Mouse (Mus musculus): ENCODE measurements at regions not wholly inside any gene's neighbourhood (a gene's known extent, or its start where the extent isn't known, plus 50 kb on each side); places are given as distances from the start of the nearest gene placed in this dataset.

DNA sequence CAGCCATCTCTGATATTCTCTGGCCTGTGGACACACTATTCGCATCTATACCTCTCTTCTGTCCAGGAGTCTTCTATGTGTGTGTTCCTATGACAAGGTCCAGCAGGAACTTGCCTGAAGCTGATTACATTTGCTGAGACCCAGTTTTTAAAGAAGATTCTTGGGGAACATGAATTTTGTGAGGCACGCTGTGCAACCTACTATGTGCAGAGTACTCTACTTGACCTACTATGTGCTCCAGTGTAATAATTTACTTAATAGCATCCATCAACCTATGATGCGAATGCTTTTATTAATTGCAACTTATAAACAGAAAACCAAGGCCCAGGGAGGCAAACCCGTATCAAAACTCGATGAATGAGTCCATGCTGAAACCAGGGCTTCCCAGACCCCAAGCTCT lies 231.4 kb downstream of the Tex36 start:
- 96% methylated on average over 5 of the region's 5 CpGs for WGBS
- Histone ChIP-seq H3K9me3 (ENCODE audit: control insufficient read depth, low read length) (no peaks in the 10 kb centered on the region), H3K27ac (no peak overlapping the region), H3K9ac (no peak overlapping the region), H3K4me2 (replicated peaks) (no peak overlapping the region), H3K4me1 (replicated peaks; ENCODE audit: control insufficient read depth, insufficient read depth, low read length) (no peaks in the 10 kb centered on the region), H3K36me3 (replicated peaks; ENCODE audit: control insufficient read depth, insufficient read depth) (no peaks in the 10 kb centered on the region), H3K27me3 (ENCODE audit: control insufficient read depth, insufficient read depth, low read length) (no peaks in the 10 kb centered on the region), H3K4me3 (replicated peaks; ENCODE audit: low read length) (no peak overlapping the region)
- no peak for ATAC-seq (ENCODE audit: low FRiP score)
- DNase-seq (ENCODE audit: low spot score), result no peak

DNA sequence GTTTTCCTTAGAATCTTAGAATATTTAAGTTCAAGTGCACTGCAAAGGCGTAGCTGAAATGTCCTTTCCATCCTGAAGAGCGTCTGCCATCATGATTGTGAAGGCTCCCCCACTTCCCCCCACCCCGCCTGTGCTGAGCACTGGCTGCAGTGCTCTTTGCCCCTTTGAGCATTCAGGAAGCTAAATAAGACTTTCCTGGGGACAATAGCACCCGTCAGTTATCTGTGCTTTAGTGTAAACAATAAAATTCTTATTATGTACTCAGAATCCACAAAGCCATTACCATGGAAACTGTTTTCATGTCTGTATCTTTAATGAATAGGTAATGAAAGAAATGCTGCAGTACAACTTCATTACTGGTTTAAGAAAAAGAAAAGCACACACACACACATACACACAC lies 237.4 kb downstream of the Tex36 start:
- H3K4me2 ChIP-seq (replicated peaks), result no peak overlapping the region
- H3K4me1 ChIP-seq (replicated peaks; ENCODE audit: control insufficient read depth, insufficient read depth, low read length), result no peaks in the 10 kb centered on the region; the same call in 1 of the 2 replicates
- ATAC-seq (ENCODE audit: low FRiP score) (no peak), DNase-seq (ENCODE audit: low spot score) (no peak)
- 24% methylated on average over 4 of the region's 4 CpGs for WGBS
- H3K4me3 ChIP-seq (replicated peaks; ENCODE audit: low read length), result no peak overlapping the region
- H3K9me3 ChIP-seq (ENCODE audit: control insufficient read depth, low read length), result no peaks in the 10 kb centered on the region
- no peak overlapping the region for H3K9ac ChIP-seq
- H3K27ac ChIP-seq, result no peak overlapping the region
- H3K27me3 ChIP-seq (ENCODE audit: control insufficient read depth, insufficient read depth, low read length), result no peaks in the 10 kb centered on the region
- H3K36me3 ChIP-seq (replicated peaks; ENCODE audit: control insufficient read depth, insufficient read depth), result no peaks in the 10 kb centered on the region

DNA sequence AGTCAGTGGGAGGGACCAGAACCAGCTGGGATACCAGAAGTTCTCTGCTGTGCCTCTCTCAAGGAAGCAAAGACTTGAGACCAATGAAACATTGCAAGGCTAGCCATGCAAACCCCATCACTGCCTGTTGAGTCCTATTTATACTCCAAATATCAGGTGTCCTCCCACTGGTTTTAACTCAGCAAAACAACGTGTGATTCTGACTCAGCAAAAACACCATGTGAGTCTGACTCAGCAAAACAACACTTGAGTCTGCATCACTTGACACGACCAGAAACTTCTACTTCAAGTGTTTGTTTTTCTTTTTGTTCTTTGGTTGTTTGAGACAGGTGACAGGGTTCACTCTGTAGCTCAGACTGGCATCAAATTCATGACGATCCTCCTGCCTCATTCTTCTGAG lies 204.6 kb upstream of the Ctbp2 start:
- DNase-seq (ENCODE audit: low spot score), result no peak
- Histone ChIP-seq H3K9me3 (ENCODE audit: control insufficient read depth, low read length) (no peaks in the 10 kb centered on the region; the same call in 1 of the 2 replicates), H3K36me3 (replicated peaks; ENCODE audit: control insufficient read depth, insufficient read depth) (no peaks in the 10 kb centered on the region), H3K4me3 (replicated peaks; ENCODE audit: low read length) (no peak overlapping the region), H3K4me2 (replicated peaks) (no peak overlapping the region), H3K27ac (no peak overlapping the region), H3K27me3 (ENCODE audit: control insufficient read depth, insufficient read depth, low read length) (no peaks in the 10 kb centered on the region), H3K9ac (no peak overlapping the region), H3K4me1 (replicated peaks; ENCODE audit: control insufficient read depth, insufficient read depth, low read length) (no peaks in the 10 kb centered on the region)
- WGBS, result 72% methylated on average over 3 of the region's 3 CpGs
- ATAC-seq (ENCODE audit: low FRiP score), result no peak

DNA sequence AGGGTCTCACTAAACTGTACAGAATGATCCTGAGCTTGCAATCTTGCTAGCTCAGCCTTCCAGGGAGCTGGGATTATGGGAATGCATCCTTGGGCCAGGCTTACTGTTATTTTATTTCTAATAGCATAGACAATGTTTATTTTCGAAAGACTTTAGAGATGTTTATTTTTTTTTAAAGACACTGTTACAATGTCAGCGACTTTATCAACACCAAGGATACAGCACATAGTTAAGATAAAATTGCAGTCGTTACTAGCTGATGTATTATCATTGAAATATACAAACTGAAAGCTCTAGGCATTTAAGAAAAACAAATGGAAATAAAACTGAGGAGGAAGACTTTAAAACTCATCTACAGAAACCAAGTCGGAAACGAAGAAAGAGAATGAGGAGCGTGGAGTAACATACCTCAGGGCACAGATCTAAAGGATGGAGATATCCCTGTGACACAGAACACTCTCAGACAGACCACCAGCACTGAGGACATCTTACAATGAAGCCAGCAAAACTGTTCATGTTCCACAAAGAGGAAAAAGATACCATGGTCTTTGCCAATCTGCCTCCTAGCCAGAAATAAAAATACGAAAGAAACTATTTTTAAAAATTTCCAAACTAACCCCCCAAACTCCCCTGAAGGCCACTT lies 201.5 kb upstream of the Ctbp2 start:
- H3K4me2 ChIP-seq (replicated peaks), result no peak overlapping the region
- no peaks in the 10 kb centered on the region; the same call in 1 of the 2 replicates for H3K9me3 ChIP-seq (ENCODE audit: control insufficient read depth, low read length)
- H3K4me1 ChIP-seq (replicated peaks; ENCODE audit: control insufficient read depth, insufficient read depth, low read length), result no peaks in the 10 kb centered on the region
- WGBS, result 88% methylated on average over 7 of the region's 7 CpGs
- no peak for ATAC-seq (ENCODE audit: low FRiP score)
- H3K36me3 ChIP-seq (replicated peaks; ENCODE audit: control insufficient read depth, insufficient read depth), result no peaks in the 10 kb centered on the region
- no peak overlapping the region for H3K9ac ChIP-seq
- no peak for DNase-seq (ENCODE audit: low spot score)
- H3K27ac ChIP-seq, result no peak overlapping the region
- no peaks in the 10 kb centered on the region for H3K27me3 ChIP-seq (ENCODE audit: control insufficient read depth, insufficient read depth, low read length)
- no peak overlapping the region for H3K4me3 ChIP-seq (replicated peaks; ENCODE audit: low read length)

DNA sequence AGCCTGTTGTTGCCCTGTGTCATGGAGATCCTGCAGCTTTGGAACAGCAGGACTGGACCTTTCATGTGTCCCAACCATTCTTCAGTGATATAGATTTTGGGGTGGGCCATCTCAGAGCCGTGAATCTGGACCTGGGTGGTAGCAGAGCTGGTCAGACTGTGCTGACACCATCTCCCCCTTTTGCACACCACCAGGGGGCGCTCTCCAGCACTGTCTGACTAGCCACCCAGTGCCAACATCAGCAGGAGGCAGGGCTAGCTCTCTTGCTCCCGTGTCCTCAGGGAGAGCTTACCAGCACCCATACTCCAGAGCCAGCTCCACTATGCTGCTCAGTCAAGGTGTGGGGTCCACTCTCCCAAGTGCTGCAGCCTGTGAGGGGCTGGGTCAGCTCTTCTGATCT lies 199.8 kb upstream of the Ctbp2 start:
- no peaks in the 10 kb centered on the region for H3K27me3 ChIP-seq (ENCODE audit: control insufficient read depth, insufficient read depth, low read length)
- DNase-seq (ENCODE audit: low spot score) (no peak), ATAC-seq (ENCODE audit: low FRiP score) (no peak)
- H3K9ac ChIP-seq, result no peak overlapping the region
- no peaks in the 10 kb centered on the region for H3K4me1 ChIP-seq (replicated peaks; ENCODE audit: control insufficient read depth, insufficient read depth, low read length)
- no peak overlapping the region for H3K27ac ChIP-seq
- H3K4me3 ChIP-seq (replicated peaks; ENCODE audit: low read length), result no peak overlapping the region
- no peaks in the 10 kb centered on the region for H3K36me3 ChIP-seq (replicated peaks; ENCODE audit: control insufficient read depth, insufficient read depth)
- 79% methylated on average over 3 of the region's 3 CpGs for WGBS
- H3K4me2 ChIP-seq (replicated peaks), result no peak overlapping the region
- no peaks in the 10 kb centered on the region; the same call in 1 of the 2 replicates for H3K9me3 ChIP-seq (ENCODE audit: control insufficient read depth, low read length)

DNA sequence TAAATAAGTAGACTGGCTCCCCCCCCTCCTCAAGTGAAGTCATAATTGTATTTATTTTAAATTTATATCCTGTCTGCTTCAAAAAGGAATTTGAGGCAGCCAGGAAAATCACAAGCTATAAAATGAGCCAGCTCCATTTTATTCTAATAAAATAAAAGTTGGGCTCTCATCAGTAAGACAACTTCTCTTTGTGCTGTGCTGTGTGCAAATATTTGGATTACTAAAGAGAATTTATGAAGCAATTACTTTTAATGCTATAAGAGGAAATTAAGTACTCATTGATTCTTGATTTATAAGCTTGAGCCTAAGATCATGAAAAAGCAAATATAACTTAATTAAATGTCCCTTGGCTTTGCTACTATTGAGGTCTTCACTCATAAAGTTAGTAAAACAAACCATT lies 193.4 kb upstream of the Ctbp2 start:
- ATAC-seq (ENCODE audit: low FRiP score) (no peak), DNase-seq (ENCODE audit: low spot score) (no peak)
- H3K9me3 ChIP-seq (ENCODE audit: control insufficient read depth, low read length), result no peaks in the 10 kb centered on the region
- no peak overlapping the region for H3K9ac ChIP-seq
- no peak overlapping the region for H3K27ac ChIP-seq
- H3K27me3 ChIP-seq (ENCODE audit: control insufficient read depth, insufficient read depth, low read length), result no peaks in the 10 kb centered on the region
- H3K4me3 ChIP-seq (replicated peaks; ENCODE audit: low read length), result no peak overlapping the region
- H3K36me3 ChIP-seq (replicated peaks; ENCODE audit: control insufficient read depth, insufficient read depth), result no peaks in the 10 kb centered on the region
- H3K4me1 ChIP-seq (replicated peaks; ENCODE audit: control insufficient read depth, insufficient read depth, low read length), result peaks cover 13% of the 10 kb centered on the region
- H3K4me2 ChIP-seq (replicated peaks), result no peak overlapping the region

DNA sequence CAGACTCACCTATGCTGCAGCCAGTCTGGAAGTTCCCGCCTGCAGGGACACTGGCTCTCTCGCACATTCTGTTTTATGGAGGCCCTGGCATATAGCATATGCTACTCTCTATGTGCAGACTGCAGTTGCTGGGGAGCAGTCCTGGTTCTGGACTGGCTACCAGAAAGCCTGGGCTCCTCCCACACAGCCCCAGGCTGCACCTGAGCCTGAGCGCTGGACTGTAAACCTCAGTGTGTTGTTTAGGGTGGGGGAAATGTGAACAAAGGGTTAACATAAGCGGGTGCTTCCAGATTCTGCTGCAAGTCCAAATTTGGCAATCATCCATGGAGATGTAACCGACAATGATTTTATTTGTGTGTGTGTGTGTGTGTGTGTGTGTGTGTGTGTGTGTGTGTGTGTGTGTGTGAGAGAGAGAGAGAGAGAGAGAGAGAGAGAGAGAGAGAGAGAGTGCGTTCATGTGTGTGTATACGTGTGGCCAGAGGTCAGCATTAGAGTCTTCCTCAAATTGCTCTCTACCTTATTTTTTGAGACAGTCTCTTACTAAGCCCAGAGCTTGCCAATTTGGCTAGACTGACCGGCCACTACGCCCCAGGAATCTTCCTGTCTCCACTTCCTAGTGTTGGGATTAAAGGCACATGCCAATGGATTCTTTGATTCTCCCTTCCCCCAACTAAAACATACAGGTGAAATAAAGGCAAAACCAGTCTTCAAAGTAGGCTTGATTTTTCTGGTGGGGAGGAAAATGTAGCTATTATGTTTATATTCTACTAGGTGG lies 192.7 kb upstream of the Ctbp2 start:
- 63% methylated on average over 9 of the region's 9 CpGs for WGBS
- H3K4me3 ChIP-seq (replicated peaks; ENCODE audit: low read length), result no peak overlapping the region
- H3K36me3 ChIP-seq (replicated peaks; ENCODE audit: control insufficient read depth, insufficient read depth), result no peaks in the 10 kb centered on the region
- DNase-seq (ENCODE audit: low spot score) (no peak), ATAC-seq (ENCODE audit: low FRiP score) (no peak)
- H3K27ac ChIP-seq, result no peak overlapping the region
- H3K27me3 ChIP-seq (ENCODE audit: control insufficient read depth, insufficient read depth, low read length), result no peaks in the 10 kb centered on the region
- H3K4me1 ChIP-seq (replicated peaks; ENCODE audit: control insufficient read depth, insufficient read depth, low read length), result peaks cover 13% of the 10 kb centered on the region
- H3K9ac ChIP-seq, result no peak overlapping the region
- H3K9me3 ChIP-seq (ENCODE audit: control insufficient read depth, low read length), result no peaks in the 10 kb centered on the region
- no peak overlapping the region for H3K4me2 ChIP-seq (replicated peaks)

DNA sequence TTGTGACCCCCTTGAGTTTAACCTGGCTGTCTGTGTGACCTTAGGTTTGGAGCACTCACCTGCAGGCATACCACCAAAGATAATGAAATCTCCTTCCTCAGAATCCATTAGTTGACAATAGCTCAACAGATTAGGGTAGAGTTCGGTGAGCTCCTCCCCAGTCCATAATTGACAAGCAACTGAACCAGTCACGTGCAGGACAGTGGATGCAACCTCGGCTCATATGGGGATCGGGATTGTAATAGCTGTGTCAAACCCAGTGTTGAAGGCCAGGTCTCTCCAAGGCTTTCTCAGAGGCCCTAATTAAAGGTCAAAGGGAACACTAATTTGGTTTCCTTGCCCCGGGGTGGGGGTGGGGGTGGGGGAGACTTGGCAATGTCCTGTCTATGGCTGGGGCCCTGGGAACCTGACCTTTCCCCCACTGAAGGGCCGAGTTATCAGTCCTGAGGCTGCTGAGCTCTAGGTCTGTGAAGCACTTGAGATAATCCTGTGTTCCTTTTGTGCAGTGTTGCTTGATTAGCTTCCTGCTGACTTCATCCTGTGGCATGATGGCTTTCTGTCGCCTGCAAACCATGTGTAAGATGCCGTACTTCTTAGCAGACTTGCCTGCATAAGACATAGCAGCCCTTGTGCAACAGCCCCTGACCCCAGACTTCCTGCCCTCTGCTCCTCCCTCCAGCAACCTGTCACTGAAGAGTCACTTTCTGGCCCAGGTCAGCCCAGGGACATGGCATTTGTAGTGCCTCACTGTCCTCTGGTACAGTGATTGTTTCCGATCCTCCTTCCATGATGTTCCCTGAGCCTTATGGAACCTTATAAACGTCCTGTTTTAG lies 191.3 kb upstream of the Ctbp2 start:
- Histone ChIP-seq H3K4me1 (replicated peaks; ENCODE audit: control insufficient read depth, insufficient read depth, low read length) (peaks cover 17% of the 10 kb centered on the region), H3K27ac (no peak overlapping the region), H3K36me3 (replicated peaks; ENCODE audit: control insufficient read depth, insufficient read depth) (no peaks in the 10 kb centered on the region), H3K4me3 (replicated peaks; ENCODE audit: low read length) (no peak overlapping the region), H3K9ac (no peak overlapping the region), H3K4me2 (replicated peaks) (no peak overlapping the region), H3K9me3 (ENCODE audit: control insufficient read depth, low read length) (no peaks in the 10 kb centered on the region), H3K27me3 (ENCODE audit: control insufficient read depth, insufficient read depth, low read length) (no peaks in the 10 kb centered on the region)
- no peak for DNase-seq (ENCODE audit: low spot score)
- ATAC-seq (ENCODE audit: low FRiP score), result no peak
- WGBS, result 58% methylated on average over 10 of the region's 10 CpGs

DNA sequence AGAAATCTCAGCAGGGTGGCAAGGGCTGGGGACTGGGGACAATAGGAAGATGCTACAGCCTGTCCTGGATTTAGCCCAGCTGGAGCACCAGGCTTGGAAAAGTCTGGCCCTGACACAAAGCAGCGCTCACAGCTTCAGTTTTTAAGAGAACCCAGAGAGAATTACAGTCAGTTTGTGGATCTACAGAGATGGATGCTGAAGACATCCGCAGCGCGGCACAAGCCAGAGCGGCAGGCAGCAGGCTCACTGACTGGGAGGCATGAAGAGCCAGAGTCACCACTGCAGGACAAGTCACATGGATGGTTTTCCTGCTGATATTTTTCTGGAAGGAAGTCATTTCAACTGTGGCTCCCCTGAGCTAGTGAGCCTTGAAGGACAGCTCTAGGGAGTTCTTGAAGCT lies 189.0 kb upstream of the Ctbp2 start:
- peaks cover 13% of the 10 kb centered on the region for H3K4me1 ChIP-seq (replicated peaks; ENCODE audit: control insufficient read depth, insufficient read depth, low read length)
- H3K27ac ChIP-seq, result no peak overlapping the region
- no peak overlapping the region; the same call in 1 of the 2 replicates for H3K9ac ChIP-seq
- no peaks in the 10 kb centered on the region for H3K27me3 ChIP-seq (ENCODE audit: control insufficient read depth, insufficient read depth, low read length)
- DNase-seq (ENCODE audit: low spot score) (no peak), ATAC-seq (ENCODE audit: low FRiP score) (no peak)
- no peaks in the 10 kb centered on the region for H3K36me3 ChIP-seq (replicated peaks; ENCODE audit: control insufficient read depth, insufficient read depth)
- no peak overlapping the region for H3K4me2 ChIP-seq (replicated peaks)
- H3K4me3 ChIP-seq (replicated peaks; ENCODE audit: low read length), result no peak overlapping the region
- no peaks in the 10 kb centered on the region for H3K9me3 ChIP-seq (ENCODE audit: control insufficient read depth, low read length)
- WGBS, result 16% methylated on average over 5 of the region's 5 CpGs
